Mouse (Mus musculus): ENCODE results near the gene Pcdh17. TPM values are rescaled to one million over a fixed set of nuclear protein-coding genes. Genes with fewer than 3 reads are reported as not detected.

Pcdh17 gene
- polyA plus RNA-seq, 1 experiment from 2014 or later: 8.9 TPM

GRCm38 (mm10) chr14:84535264-84535663 lies 91.9 kb downstream of the Pcdh17 start:
- DNase-seq (ENCODE audit: low spot score) (peak; percentile 66), ATAC-seq (peak; percentile 50; the same call in 1 of the 2 replicates)
- no peaks in the 10 kb centered on the region for H3K9me3 ChIP-seq (replicated peaks; ENCODE audit: control insufficient read depth, low read length)
- H3K4me1 ChIP-seq (ENCODE audit: control insufficient read depth, insufficient read depth, low read length): peaks cover 6% of the 10 kb centered on the region; the same call in 1 of the 2 replicates
- H3K36me3 ChIP-seq (ENCODE audit: control insufficient read depth, insufficient read depth, low read length): no peaks in the 10 kb centered on the region
- H3K9ac ChIP-seq (ENCODE audit: low read length): no peak overlapping the region
- no peak overlapping the region for H3K4me2 ChIP-seq (ENCODE audit: low read length)
- no peaks in the 10 kb centered on the region for H3K27me3 ChIP-seq (replicated peaks; ENCODE audit: control insufficient read depth, insufficient read depth, low read length)
- H3K27ac ChIP-seq (ENCODE audit: low read depth, low read length): no peak overlapping the region
- no peak overlapping the region for H3K4me3 ChIP-seq (ENCODE audit: low read depth, low read length)

- Histone ChIP-seq H3K4me2 (ENCODE audit: low read length) (no peak overlapping the region), H3K36me3 (ENCODE audit: control insufficient read depth, insufficient read depth, low read length) (no peaks in the 10 kb centered on the region), H3K27ac (ENCODE audit: low read depth, low read length) (no peak overlapping the region), H3K4me1 (ENCODE audit: control insufficient read depth, insufficient read depth, low read length) (peaks cover 12% of the 10 kb centered on the region), H3K27me3 (replicated peaks; ENCODE audit: control insufficient read depth, insufficient read depth, low read length) (no peaks in the 10 kb centered on the region), H3K4me3 (ENCODE audit: low read depth, low read length) (no peak overlapping the region), H3K9ac (ENCODE audit: low read length) (no peak overlapping the region), H3K9me3 (replicated peaks; ENCODE audit: control insufficient read depth, low read length) (no peaks in the 10 kb centered on the region)
- WGBS: 50% methylated on average over 3 of the region's 3 CpGs
- ATAC-seq (peak; percentile 62; the same call in 1 of the 2 replicates), DNase-seq (ENCODE audit: low spot score) (peak; percentile 81)
Observed at GRCm38 (mm10) chr14:84541838-84542237, 98.5 kb downstream of the Pcdh17 start.

- H3K27ac ChIP-seq (ENCODE audit: low read depth, low read length): no peak overlapping the region
Observed at GRCm38 (mm10) chr14:84545968-84546367, 102.6 kb downstream of the Pcdh17 start.

GRCm38 (mm10) chr14:84547513-84548194 lies 104.3 kb downstream of the Pcdh17 start:
- WGBS: 30% methylated on average over 10 of the region's 10 CpGs
- H3K36me3 ChIP-seq (ENCODE audit: control insufficient read depth, insufficient read depth, low read length): no peaks in the 10 kb centered on the region
- no peak overlapping the region for H3K4me3 ChIP-seq (ENCODE audit: low read depth, low read length)
- DNase-seq (ENCODE audit: low spot score): peak; percentile 92
- no peaks in the 10 kb centered on the region for H3K27me3 ChIP-seq (replicated peaks; ENCODE audit: control insufficient read depth, insufficient read depth, low read length)
- H3K4me2 ChIP-seq (ENCODE audit: low read length): no peak overlapping the region
- no peak overlapping the region for H3K9ac ChIP-seq (ENCODE audit: low read length)
- H3K4me1 ChIP-seq (ENCODE audit: control insufficient read depth, insufficient read depth, low read length): peaks cover 5% of the 10 kb centered on the region; the same call in 1 of the 2 replicates
- peak; percentile 92 for ATAC-seq
- H3K9me3 ChIP-seq (replicated peaks; ENCODE audit: control insufficient read depth, low read length): no peaks in the 10 kb centered on the region
- H3K27ac ChIP-seq (ENCODE audit: low read depth, low read length): no peak overlapping the region

More at GRCm38 (mm10) chr14:84545968-84546367, 102.6 kb downstream of the Pcdh17 start:
- Histone ChIP-seq H3K9ac (ENCODE audit: low read length) (no peak overlapping the region), H3K4me3 (ENCODE audit: low read depth, low read length) (no peak overlapping the region), H3K27me3 (replicated peaks; ENCODE audit: control insufficient read depth, insufficient read depth, low read length) (no peaks in the 10 kb centered on the region), H3K4me1 (ENCODE audit: control insufficient read depth, insufficient read depth, low read length) (peaks cover 12% of the 10 kb centered on the region), H3K36me3 (ENCODE audit: control insufficient read depth, insufficient read depth, low read length) (no peaks in the 10 kb centered on the region), H3K9me3 (replicated peaks; ENCODE audit: control insufficient read depth, low read length) (no peaks in the 10 kb centered on the region), H3K4me2 (ENCODE audit: low read length) (no peak overlapping the region)
- 8% methylated on average over 2 of the region's 2 CpGs for WGBS
- ATAC-seq (peak; percentile 50; the same call in 1 of the 2 replicates), DNase-seq (ENCODE audit: low spot score) (peak; percentile 53)

- Histone ChIP-seq H3K9ac (ENCODE audit: low read length) (no peak overlapping the region), H3K9me3 (replicated peaks; ENCODE audit: control insufficient read depth, low read length) (no peaks in the 10 kb centered on the region), H3K27ac (ENCODE audit: low read depth, low read length) (no peak overlapping the region), H3K4me3 (ENCODE audit: low read depth, low read length) (no peak overlapping the region), H3K36me3 (ENCODE audit: control insufficient read depth, insufficient read depth, low read length) (no peaks in the 10 kb centered on the region), H3K4me2 (ENCODE audit: low read length) (no peak overlapping the region), H3K27me3 (replicated peaks; ENCODE audit: control insufficient read depth, insufficient read depth, low read length) (no peaks in the 10 kb centered on the region), H3K4me1 (ENCODE audit: control insufficient read depth, insufficient read depth, low read length) (no peaks in the 10 kb centered on the region)
- WGBS: 76% methylated on average over 5 of the region's 5 CpGs
- DNase-seq (ENCODE audit: low spot score) (peak; percentile 21), ATAC-seq (no peak)
Observed at GRCm38 (mm10) chr14:84551546-84551945, 108.2 kb downstream of the Pcdh17 start.

GRCm38 (mm10) chr14:84571071-84571470 lies 127.7 kb downstream of the Pcdh17 start:
- no peak for ATAC-seq
- Histone ChIP-seq H3K4me3 (ENCODE audit: low read depth, low read length) (no peak overlapping the region), H3K27me3 (replicated peaks; ENCODE audit: control insufficient read depth, insufficient read depth, low read length) (no peaks in the 10 kb centered on the region), H3K27ac (ENCODE audit: low read depth, low read length) (no peak overlapping the region), H3K4me2 (ENCODE audit: low read length) (no peak overlapping the region), H3K9ac (ENCODE audit: low read length) (no peak overlapping the region), H3K9me3 (replicated peaks; ENCODE audit: control insufficient read depth, low read length) (no peaks in the 10 kb centered on the region), H3K36me3 (ENCODE audit: control insufficient read depth, insufficient read depth, low read length) (no peaks in the 10 kb centered on the region), H3K4me1 (ENCODE audit: control insufficient read depth, insufficient read depth, low read length) (no peaks in the 10 kb centered on the region)
- DNase-seq (ENCODE audit: low spot score): no peak

Measured in forebrain, embryonic 14.5 days (tissue).